Mouse (Mus musculus): Measurements from ENCODE around the gene Kit. TPM values are rescaled to one million over a fixed set of nuclear protein-coding genes. Genes with fewer than 3 reads are reported as not detected.

The Kit gene
- polyA plus RNA-seq, 1 experiment, result not detected

- TF ChIP-seq POLR2A (IDR thresholded peaks at IDR 0.05; ENCODE audit: borderline replicate concordance, low read depth, low read length), result no peak
- no peak for TF ChIP-seq CTCF (IDR thresholded peaks at IDR 0.05; ENCODE audit: low read depth, low read length)
- Histone ChIP-seq H3K4me3 (ENCODE audit: insufficient read depth, low read length) (no peak overlapping the region), H3K4me1 (ENCODE audit: control insufficient read depth, insufficient read depth, low read length) (no peaks in the 10 kb centered on the region), H3K27ac (ENCODE audit: insufficient read depth, low read depth, low read length) (no peak overlapping the region)
These were observed 13.1 kb downstream of the Kit start for GRCm38 (mm10) chr5:75587781-75588180.

- Histone ChIP-seq H3K27ac (ENCODE audit: insufficient read depth, low read depth, low read length) (no peak overlapping the region), H3K4me1 (ENCODE audit: control insufficient read depth, insufficient read depth, low read length) (no peaks in the 10 kb centered on the region), H3K4me3 (ENCODE audit: insufficient read depth, low read length) (no peak overlapping the region)
- TF ChIP-seq POLR2A (IDR thresholded peaks at IDR 0.05; ENCODE audit: borderline replicate concordance, low read depth, low read length), result no peak
- TF ChIP-seq CTCF (IDR thresholded peaks at IDR 0.05; ENCODE audit: low read depth, low read length), result no peak
These were observed 15.0 kb downstream of the Kit start for GRCm38 (mm10) chr5:75589552-75590346.

- no peak overlapping the region for H3K4me3 ChIP-seq (ENCODE audit: insufficient read depth, low read length)
- H3K4me1 ChIP-seq (ENCODE audit: control insufficient read depth, insufficient read depth, low read length), result no peaks in the 10 kb centered on the region
- no peak overlapping the region for H3K27ac ChIP-seq (ENCODE audit: insufficient read depth, low read depth, low read length)
- TF ChIP-seq POLR2A (IDR thresholded peaks at IDR 0.05; ENCODE audit: borderline replicate concordance, low read depth, low read length) (no peak), CTCF (IDR thresholded peaks at IDR 0.05; ENCODE audit: low read depth, low read length) (no peak)
These were observed 16.2 kb downstream of the Kit start for GRCm38 (mm10) chr5:75590961-75591360.

GRCm38 (mm10) chr5:75591567-75591966 lies 16.9 kb downstream of the Kit start:
- no peak overlapping the region for H3K4me3 ChIP-seq (ENCODE audit: insufficient read depth, low read length)
- H3K4me1 ChIP-seq (ENCODE audit: control insufficient read depth, insufficient read depth, low read length), result no peaks in the 10 kb centered on the region
- TF ChIP-seq CTCF (IDR thresholded peaks at IDR 0.05; ENCODE audit: low read depth, low read length) (no peak), POLR2A (IDR thresholded peaks at IDR 0.05; ENCODE audit: borderline replicate concordance, low read depth, low read length) (no peak)
- no peak overlapping the region for H3K27ac ChIP-seq (ENCODE audit: insufficient read depth, low read depth, low read length)

DNA sequence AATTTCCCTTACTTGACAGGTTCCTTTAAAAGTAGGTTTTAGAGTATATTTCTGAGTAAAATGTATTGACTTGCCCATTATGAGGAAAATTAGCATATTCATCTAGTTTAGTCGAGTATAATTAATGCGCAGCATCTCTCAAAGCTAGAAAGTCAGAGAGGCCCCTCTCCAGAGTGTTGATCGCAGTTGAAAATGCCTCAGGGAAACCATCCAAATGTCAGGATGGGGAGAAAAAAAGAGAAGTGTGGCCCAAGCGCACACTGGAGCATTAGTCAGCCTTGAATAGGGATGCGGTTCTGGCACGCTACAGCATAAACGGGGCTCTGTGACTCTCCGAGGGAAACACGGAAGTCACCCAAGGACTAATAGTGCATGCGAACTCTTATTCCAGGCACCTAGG lies 20.6 kb downstream of the Kit start:
- TF ChIP-seq POLR2A (IDR thresholded peaks at IDR 0.05; ENCODE audit: borderline replicate concordance, low read depth, low read length) (no peak), CTCF (IDR thresholded peaks at IDR 0.05; ENCODE audit: low read depth, low read length) (no peak)
- Histone ChIP-seq H3K27ac (ENCODE audit: insufficient read depth, low read depth, low read length) (no peak overlapping the region), H3K4me1 (ENCODE audit: control insufficient read depth, insufficient read depth, low read length) (no peaks in the 10 kb centered on the region), H3K4me3 (ENCODE audit: insufficient read depth, low read length) (no peak overlapping the region)

DNA sequence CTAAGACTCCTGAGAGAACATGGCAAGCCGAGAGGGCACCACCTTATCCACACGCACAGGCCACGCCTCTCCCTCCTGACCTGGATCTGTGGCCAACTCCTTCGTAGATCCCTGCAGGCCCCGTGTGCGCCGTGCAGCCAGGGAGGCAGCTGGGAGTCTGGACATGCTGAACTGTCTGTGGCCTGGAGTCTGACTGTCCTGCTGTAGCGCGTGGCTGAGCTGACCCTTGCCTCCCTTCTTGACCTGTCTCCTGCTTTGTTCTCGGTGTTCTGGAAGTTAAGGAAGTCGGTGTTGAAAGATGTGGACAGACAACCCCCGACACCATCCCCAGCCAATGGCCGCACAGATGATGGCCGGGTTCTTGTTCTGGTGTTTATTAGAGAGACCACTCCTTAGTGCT lies 21.5 kb downstream of the Kit start:
- no peak overlapping the region for H3K27ac ChIP-seq (ENCODE audit: insufficient read depth, low read depth, low read length)
- no peaks in the 10 kb centered on the region for H3K4me1 ChIP-seq (ENCODE audit: control insufficient read depth, insufficient read depth, low read length)
- TF ChIP-seq POLR2A (IDR thresholded peaks at IDR 0.05; ENCODE audit: borderline replicate concordance, low read depth, low read length), result no peak
- no peak for TF ChIP-seq CTCF (IDR thresholded peaks at IDR 0.05; ENCODE audit: low read depth, low read length)
- H3K4me3 ChIP-seq (ENCODE audit: insufficient read depth, low read length), result no peak overlapping the region

DNA sequence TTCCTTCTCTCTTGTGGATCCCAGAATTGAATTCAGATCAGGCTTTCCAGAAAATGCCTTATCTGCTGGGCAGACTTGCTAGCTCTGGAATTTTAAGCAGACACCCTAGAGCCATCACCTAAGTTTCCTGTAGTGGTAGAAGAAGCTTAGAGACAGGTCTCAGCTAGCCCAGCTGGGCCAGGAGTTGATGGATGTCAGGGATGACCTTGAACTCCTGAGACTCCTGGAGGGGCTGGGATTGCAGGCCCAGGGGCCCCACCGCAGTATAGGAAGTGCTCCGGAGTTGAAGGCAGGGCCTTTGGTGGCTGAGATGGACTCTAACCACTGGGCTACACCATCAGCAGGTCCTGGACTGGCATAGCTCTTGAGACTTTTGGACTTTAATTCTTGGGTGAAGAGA lies 22.6 kb downstream of the Kit start:
- no peaks in the 10 kb centered on the region for H3K4me1 ChIP-seq (ENCODE audit: control insufficient read depth, insufficient read depth, low read length)
- no peak overlapping the region for H3K27ac ChIP-seq (ENCODE audit: insufficient read depth, low read depth, low read length)
- H3K4me3 ChIP-seq (ENCODE audit: insufficient read depth, low read length), result no peak overlapping the region
- TF ChIP-seq CTCF (IDR thresholded peaks at IDR 0.05; ENCODE audit: low read depth, low read length), result no peak
- no peak for TF ChIP-seq POLR2A (IDR thresholded peaks at IDR 0.05; ENCODE audit: borderline replicate concordance, low read depth, low read length)

GRCm38 (mm10) chr5:75598491-75598890 lies 23.8 kb downstream of the Kit start:
- Histone ChIP-seq H3K4me3 (ENCODE audit: insufficient read depth, low read length) (no peak overlapping the region), H3K4me1 (ENCODE audit: control insufficient read depth, insufficient read depth, low read length) (no peaks in the 10 kb centered on the region), H3K27ac (ENCODE audit: insufficient read depth, low read depth, low read length) (no peak overlapping the region)
- TF ChIP-seq POLR2A (IDR thresholded peaks at IDR 0.05; ENCODE audit: borderline replicate concordance, low read depth, low read length) (no peak), CTCF (IDR thresholded peaks at IDR 0.05; ENCODE audit: low read depth, low read length) (no peak)

- no peaks in the 10 kb centered on the region for H3K4me1 ChIP-seq (ENCODE audit: control insufficient read depth, insufficient read depth, low read length)
- H3K27ac ChIP-seq (ENCODE audit: insufficient read depth, low read depth, low read length), result no peak overlapping the region
- TF ChIP-seq CTCF (IDR thresholded peaks at IDR 0.05; ENCODE audit: low read depth, low read length) (no peak), POLR2A (IDR thresholded peaks at IDR 0.05; ENCODE audit: borderline replicate concordance, low read depth, low read length) (no peak)
- H3K4me3 ChIP-seq (ENCODE audit: insufficient read depth, low read length), result no peak overlapping the region
These were observed 25.3 kb downstream of the Kit start for GRCm38 (mm10) chr5:75599991-75600390.

DNA sequence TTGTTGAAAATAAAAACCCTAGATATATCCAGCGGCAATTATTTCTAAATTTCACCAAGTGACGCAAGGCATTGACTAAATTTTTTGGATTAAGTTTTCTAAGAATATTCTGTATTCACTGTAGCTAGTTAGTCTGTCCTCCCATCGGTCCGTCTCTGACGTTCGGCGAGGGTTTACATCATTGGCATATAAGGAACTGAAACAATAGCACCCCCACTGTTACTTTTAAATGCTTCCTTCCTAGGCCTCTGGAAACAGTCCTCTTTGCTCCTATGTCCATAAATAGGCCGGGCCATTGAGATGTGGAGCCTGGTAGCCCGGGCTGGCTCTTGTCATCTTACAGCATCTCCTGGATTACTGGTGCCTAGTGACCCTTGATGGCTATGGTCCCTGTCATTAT lies 29.5 kb downstream of the Kit start:
- H3K4me3 ChIP-seq (ENCODE audit: insufficient read depth, low read length), result no peak overlapping the region
- TF ChIP-seq CTCF (IDR thresholded peaks at IDR 0.05; ENCODE audit: low read depth, low read length), result no peak
- no peak for TF ChIP-seq POLR2A (IDR thresholded peaks at IDR 0.05; ENCODE audit: borderline replicate concordance, low read depth, low read length)
- H3K4me1 ChIP-seq (ENCODE audit: control insufficient read depth, insufficient read depth, low read length), result no peaks in the 10 kb centered on the region
- H3K27ac ChIP-seq (ENCODE audit: insufficient read depth, low read depth, low read length), result no peak overlapping the region

Measured in bone marrow macrophage, adult 2 months (primary cell).